Mouse (Mus musculus): ENCODE data around the gene Myo9b.

DNA sequence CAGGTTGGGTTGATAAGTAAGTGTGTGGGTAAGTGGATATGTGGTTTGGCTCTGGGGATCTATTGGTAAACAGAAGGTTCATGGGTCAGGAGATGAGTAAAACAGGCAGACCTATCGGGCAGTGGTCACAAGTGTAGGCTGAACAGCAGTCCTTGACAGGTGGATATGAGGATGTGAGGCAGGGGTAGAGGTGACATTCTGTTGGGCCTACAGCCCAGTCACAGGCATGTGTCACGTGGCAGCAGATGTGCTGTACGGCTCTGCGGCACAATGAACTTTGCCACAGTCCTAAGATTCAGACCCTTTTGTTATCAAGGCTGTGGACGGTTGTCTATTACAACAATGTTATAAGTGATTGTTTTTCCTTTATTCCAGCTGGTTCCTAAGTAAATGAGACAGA lies 43.5 kb downstream of the Myo9b start:
- no peak for TF ChIP-seq POLR2A (IDR thresholded peaks at IDR 0.05; ENCODE audit: borderline replicate concordance, extremely low read depth, insufficient read depth, insufficient read length, poor library complexity, severe bottlenecking)
- no peak for TF ChIP-seq CTCF (IDR thresholded peaks at IDR 0.05; ENCODE audit: borderline replicate concordance, extremely low read depth, insufficient read depth, insufficient read length)
